Mouse (Mus musculus) cortical plate, adult 2 months (tissue): ENCODE results near the gene C9.

Experiments used
- CTCF ChIP-seq: fragments of 200-500 bp; IDR thresholded peaks from 2 replicates; pipeline ENCODE4 v1.5.1; 2011; ENCODE audit warnings: mild to moderate bottlenecking, control low read depth, low read length; ENCODE audit not compliant: insufficient read depth; ENCODE audit errors: extremely low read depth
- POLR2A ChIP-seq: fragments of 200-500 bp; IDR thresholded peaks from 2 replicates; pipeline ENCODE4 v1.6.1; 2011; ENCODE audit warnings: mild to moderate bottlenecking, low read length, control low read depth; ENCODE audit not compliant: insufficient read depth; ENCODE audit errors: extremely low read depth

GRCm38 (mm10) chr15:6411334-6411733 lies 33.8 kb upstream of the C9 start:
- TF ChIP-seq CTCF (no peak), POLR2A (no peak)
